Mouse (Mus musculus) neutrophil, adult 5-6 weeks (primary cell): ENCODE measurements around the gene Aunip. TPM values are rescaled to one million over a fixed set of nuclear protein-coding genes. Genes with fewer than 3 reads are reported as not detected.

Experiments
- ATAC-seq: fragments of 151-379, 151-347 bp; 2 replicates; pipeline ENCODE4 v1.8.0; 2017; ENCODE audit warnings: mild to moderate bottlenecking, moderate TSS enrichment; ENCODE audit not compliant: insufficient number of reproducible peaks, poor library complexity, low FRiP score, severe bottlenecking; ENCODE audit errors: extremely low read depth
- total RNA-seq: library from RNA; stranded (forward); fragments of 200-1000 nt; gene quantifications from 2 replicates; pipeline ENCODE4 v1.2.3, GENCODE M21; 2017

Aunip gene
- total RNA-seq, 1 experiment from 2014 or later = not detected

DNA sequence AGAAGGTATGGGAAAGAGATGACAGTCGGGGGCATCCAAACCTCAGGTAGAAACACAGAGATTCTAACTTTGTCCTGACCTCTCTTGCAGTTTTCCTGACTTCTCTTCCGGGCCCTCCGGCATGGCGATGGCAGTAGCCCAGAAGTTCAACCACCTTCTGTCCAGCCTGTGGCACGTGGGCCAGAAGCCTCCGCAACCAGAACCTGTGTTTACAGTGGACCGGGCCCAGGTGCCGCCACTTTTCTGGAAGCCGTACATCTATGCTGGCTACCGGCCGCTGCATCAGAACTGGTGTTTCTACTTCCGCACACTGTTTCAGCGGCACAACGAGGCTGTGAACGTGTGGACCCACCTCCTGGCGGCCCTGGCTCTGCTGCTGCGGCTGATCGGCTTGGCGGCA is 4.1 kb upstream of the Aunip start:
- no peak for ATAC-seq

DNA sequence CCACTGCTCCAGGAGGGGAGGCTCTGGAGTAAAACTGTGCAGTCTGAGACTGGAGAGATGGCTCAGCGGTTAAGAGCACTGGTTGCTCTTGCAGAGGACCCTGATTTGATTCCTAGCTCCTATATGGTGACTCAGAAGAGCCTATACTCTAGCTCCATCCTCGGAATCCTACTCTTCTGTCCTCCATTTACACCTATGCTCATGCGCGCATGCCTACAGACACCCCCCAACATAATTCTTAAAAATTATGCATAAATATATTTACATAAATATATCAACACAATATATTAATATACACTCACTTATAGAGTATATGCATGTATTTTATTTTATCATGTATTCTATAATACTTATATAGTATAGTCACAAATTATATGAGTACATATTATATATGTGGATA is 403 bp upstream of the Aunip start:
- ATAC-seq = no peak

DNA sequence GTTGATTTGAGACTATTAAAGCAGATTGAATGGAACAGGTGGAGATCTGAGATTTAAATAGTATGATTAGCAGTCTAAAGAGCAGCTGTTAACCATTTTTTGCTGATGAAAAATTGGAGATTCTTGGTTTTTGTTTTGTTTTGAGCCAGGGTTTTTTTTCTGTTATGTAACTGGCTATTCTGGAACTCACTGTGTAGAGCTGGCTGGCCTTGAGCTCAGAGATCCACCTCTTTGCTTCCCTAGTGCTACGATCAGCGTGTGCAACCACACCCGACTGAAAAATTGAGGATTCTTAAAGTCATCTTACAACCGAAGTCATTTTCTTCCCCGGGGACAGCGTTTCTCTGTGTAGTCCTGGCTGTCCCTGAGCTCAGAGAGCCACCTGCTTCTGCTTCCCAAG is 931 bp downstream of the Aunip start:
- no peak for ATAC-seq

DNA sequence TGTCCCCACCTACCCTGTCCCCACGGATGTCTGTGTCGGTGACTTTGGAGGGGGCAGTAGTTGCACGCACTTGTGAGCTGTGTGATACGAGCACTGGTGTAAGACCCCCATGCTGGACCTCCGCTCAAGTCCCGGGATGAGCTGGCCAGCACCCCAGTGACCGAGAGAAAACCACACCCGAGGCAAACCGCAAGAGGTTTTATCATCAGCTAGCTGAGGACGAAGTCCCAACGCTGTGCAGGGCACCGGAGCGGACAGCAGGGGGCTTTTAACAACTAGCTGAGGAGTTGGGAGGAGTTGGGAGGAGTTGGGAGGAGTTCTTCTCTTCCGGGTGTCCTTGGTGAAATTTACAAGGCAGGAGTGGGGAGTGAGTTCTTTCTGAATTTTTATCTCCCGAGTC is 2.0 kb downstream of the Aunip start:
- ATAC-seq = no peak

DNA sequence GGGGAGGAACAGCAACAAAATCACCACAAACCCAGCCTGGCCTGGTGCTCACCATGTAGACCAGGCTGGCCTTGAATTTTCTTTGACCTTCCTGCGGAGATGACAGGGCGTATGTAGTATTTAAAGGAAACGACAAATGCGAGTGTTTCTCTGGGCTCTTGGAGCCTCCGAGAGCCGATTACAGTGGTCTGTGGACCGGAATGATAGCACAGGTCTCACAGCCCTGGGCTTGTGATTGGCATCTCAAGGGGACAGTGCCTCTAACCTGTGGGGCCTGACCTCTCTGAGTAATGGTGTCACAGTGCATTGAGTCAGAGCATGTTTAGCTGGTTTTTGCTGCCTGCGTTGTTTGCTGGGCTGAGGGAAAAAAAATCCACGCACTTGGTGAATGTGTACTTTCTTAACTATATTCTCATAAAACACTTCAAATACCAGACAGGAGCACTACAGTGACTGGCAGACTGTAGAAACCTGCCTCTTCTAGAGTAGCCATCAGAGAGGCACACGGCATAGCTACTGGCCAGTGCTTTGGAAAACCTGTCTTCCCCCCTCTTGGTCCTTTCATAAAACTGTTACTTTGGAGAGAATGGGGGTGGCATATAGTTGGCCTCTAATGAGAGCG is 3.6 kb downstream of the Aunip start:
- no peak for ATAC-seq

DNA sequence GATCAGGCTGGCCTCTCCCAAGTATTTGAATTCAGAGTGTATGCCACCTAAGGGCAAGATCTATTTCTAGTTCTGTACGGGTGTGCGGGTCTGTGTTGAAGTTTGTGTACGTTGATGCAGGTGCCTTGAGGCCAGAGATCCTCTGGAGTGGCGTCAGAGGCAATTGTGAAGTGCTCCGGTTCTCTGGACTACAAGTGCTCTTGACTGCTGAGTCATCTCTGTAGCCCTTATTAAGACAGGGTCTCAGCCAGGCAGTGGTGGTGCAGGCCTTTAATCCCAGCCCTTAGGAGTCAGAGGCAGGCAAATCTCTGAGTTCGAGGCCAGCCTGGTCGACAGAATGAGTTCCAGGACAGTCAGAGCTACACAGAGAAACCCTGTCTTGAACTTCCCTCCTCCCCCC is 4.8 kb downstream of the Aunip start:
- no peak for ATAC-seq

DNA sequence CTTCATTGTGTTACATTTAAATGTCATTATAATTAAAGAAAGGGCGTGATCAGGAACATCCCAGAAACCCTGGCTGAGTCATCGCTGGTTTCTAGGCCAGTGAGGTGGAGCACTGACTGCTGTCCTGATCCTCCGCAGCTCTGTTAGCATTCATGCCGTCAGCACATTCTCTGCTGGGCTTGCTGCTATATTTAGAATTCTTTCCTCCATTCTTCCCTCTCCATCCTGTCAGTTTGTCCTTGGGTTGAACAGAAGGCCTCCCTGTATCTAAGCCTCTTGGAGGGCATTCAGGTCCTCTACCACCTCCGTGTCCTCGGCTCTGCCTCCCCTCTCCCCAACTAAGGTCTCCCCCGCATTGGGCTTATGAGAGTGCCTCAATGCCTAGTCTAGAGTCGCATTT is 6.2 kb downstream of the Aunip start:
- ATAC-seq = no peak

DNA sequence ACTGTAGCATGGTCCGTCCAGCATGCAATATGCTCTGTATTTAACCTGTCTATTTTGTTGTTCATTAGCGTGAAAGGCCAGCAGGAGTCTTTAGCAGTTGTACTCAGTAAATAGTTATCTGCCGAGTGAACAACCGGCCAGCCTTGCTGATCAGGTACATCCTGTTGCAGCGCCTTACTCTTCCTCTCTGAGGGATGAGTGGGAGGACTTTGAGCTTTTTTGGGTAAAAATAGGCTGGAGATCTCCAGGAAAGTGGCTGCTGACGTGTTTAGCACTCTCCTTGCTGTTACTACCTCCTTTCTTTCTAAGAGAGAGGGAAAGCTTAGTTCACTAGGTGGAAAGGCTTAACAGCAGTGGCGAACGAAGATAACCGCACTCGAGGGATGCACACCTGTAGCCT is 6.9 kb downstream of the Aunip start:
- ATAC-seq = no peak

DNA sequence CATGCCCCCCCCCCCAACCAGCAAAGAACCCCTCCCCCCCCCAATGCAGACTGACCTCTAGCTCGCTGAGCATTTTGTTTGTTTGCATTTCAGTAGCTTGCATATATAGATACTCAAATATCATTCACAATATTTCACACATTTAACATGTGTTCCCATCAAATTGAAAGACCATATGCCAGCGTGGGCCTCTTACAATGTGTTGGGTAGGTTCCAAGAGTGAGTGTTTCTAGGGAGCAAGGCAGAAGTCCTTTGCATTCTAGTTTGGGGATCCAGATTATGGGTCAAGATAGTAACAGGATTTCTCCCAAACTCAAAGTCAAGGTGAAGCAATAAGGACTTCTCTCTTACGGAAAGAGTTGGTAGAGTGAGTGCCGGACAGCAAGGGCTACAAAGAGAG is 7.7 kb downstream of the Aunip start:
- ATAC-seq = no peak

DNA sequence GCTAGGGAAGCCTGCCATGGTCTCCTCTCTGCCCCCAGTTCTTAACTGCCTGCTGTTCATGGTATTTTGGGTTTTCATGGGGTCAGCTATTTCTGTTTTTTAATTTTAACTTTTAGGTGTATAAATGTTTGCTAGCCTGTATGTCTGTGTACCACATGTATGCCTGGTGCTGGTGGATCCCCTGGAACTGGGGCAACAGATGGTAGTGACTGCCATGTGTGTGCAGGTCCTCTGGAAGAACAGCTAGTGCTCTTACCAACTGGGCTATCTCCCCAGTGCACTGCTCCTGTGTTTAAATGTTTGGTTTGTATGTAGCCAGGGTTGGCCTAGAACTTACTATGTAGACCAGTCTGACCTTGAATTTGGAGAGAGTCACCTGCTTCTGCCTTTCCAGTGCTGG is 8.5 kb downstream of the Aunip start:
- ATAC-seq = no peak

DNA sequence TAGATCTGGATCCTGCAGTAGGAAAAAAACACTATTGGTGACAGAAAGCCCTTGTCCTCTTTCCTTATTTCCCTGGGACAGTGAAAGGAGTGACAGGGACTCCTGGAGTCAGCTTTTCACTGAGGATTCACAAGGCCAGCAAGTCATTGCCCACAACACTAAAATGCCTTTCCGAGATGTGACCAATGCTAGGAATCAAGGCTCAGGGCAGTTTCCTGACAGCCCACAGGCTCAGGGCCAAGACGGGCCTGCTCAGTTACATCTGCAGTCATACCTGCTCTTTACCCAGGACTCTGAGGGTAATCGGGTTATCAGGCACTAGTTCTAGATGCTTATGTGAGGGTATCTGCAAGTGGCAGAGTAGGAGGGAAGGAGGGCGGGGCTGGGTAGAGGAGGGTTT is 12.6 kb downstream of the Aunip start:
- ATAC-seq = no peak

DNA sequence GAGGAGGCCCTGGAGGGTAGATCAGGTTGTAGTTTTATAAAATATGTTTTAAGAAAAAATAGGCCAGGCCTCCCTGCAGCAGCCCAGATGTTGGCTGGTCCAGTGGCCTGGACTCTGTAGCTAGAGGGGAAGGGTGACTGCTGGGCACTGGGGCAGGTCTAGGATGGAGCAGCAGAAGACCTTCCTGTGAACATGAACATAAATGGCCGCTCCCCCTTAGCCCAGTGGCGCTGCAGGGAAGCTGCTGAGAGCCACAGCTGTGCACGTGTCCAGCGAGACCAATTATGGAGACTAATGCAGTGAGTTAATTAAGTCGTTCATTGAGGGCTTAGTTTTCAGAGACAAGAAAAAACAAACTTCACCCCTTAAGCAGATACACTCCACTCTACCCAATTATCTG is 15.0 kb downstream of the Aunip start:
- ATAC-seq = no peak

DNA sequence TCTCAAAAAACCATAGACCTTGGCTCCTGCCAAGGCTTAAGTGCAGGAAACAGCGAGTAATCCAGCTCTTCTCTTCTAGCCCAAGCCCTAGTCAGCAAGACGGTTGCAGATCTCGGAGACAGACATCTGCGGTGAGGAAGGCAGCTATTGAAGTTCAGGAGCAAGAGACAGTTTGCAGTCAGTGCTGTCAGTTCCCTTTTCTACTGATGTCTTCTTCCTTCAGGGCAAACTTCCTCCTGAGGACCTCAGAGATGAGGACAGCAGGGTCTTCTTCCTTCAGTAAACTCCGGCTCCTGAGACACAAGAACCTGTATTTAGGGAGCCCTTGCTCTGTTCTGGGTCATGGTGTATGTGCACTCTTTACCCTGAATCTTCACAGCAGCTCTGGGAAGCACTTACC is 15.4 kb downstream of the Aunip start:
- no peak for ATAC-seq

DNA sequence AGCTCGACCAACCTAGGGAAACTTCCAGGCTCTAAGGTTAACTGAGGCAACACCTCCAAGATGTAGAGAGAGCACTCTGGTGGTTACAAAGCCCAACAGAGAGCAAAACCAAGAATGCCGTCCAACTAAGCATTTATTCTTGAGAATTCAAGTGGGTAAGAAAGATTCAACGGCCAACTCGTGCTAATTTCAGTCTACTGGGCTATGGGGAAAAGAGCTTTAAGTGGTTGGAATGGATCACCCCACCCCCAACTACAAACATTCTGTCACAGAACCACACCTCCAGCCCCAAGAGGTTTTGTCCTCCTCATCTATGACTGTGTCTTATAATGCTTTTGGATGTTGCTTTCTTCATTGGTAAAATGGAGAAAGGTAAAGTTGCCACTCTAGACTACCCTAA is 22.1 kb downstream of the Aunip start:
- ATAC-seq = no peak

DNA sequence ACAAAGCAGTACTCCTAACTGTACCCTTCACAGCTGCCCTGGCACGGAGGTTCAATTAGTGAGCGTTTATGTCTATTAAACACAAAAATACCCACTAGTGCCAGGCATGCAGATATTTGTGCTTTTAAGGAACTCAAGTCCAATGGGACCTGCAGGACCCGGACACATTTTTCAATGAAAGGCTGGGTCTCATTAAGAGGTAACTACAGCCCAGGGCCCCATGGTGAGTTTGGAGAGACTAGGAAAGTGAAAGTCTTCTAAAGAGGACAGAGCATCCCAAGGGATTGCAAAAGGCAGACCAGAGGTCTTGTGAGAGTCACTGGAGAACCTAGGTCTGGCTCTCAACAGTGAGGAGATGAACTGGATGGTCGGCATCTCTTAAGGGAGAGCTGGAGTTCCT is 22.6 kb downstream of the Aunip start:
- ATAC-seq = no peak

DNA sequence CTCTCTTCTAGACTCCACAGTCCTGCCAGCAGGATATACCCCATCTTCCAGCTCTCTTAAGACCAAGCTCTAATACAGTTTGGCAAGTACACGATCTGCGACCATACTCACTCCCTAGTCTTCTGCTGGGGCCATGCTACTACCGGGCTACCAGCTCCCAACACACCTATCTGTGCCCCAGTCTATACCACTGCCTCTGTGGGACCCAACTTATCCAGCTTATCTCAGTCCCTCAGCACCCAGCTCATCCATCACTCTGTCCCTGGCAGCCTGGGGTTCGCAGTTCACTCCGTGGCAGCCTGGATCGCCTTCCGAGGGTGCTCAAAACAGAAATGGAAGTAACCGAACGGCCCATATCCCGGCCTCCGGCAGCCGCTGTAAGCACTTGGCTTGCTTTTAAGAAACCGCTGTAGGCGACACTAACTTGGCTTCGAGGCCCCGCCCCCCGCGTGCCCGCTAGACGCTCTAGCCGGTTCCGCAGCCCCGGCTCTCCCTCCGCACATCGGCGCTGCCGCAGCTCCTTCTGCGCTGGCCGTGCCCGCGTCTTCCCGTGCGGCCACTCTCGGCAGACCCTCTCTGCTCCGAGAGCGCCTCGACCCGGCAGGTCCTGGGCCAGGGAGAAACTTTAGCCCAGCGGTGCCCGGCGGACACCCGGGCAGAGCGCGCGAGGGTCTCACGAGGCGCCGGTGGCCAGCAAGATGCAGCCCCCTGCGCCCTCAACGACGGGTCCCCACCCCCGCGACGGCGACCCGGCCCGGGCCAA is 23.5 kb downstream of the Aunip start:
- ATAC-seq = peak; percentile 35; the same call in 1 of the 2 replicates

DNA sequence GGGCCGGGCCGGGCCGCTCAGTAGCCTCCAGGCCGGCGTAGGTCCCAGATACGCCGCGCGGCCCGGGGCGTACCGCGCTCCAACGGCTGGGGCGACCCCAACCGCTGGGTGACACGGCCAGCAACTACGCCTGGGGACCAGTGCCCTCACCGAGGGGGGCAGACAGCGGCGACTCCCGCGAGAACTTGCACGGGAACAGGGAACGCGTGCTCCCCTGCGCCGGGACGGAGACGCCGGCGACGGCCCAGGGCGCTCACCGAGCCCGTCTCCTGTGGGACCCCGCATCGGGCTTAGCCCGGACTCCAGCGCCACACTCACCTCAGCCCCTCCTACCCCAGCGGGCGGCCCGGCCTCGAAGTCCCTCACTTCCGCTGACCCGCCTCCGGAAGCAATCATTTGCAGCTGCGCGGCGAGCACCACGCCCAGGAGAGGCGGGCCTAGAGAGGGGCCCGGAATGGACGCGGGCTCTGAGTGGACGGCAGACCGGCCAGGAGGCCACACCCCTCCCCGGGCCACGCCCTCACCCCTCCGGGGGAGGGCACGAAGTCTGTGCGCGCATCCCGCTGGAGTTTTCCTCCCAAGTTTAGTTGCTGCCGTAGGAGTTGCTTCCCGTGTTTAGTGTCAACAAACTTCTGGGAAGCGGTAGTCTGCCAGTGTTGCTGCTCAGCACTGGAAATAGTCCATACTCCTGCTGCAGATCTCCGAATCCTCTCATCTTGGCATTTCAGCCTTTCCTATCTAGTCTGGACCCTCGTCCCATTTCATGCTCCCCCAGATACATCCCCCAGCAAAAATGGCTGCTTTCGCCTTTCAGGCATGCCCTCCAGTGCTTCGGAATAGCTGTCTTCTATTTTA is 24.4 kb downstream of the Aunip start, which contains the start of gene Mtfr1l:
Gene Mtfr1l, minus strand, starts transcription at position 456 of the 855 bp plus-strand sequence.
- ATAC-seq = peak; percentile 93

DNA sequence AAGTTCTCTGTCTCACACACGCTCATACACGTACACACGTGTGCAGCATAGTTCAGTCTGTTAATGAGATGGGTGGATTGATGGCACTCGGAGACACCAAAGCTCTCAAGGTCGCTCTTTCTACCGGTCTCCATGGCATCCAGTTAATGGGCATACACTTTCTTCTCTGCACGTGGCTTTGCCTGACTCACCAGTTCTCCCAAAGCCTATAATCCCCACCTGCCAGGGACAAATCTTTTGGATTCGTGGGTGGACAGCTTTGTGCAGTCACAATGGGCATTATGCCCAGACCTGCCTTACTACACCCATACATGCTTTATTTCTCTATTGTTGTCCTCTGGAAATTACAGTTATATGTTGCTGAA is 25.0 kb downstream of the Aunip start:
- no peak for ATAC-seq

DNA sequence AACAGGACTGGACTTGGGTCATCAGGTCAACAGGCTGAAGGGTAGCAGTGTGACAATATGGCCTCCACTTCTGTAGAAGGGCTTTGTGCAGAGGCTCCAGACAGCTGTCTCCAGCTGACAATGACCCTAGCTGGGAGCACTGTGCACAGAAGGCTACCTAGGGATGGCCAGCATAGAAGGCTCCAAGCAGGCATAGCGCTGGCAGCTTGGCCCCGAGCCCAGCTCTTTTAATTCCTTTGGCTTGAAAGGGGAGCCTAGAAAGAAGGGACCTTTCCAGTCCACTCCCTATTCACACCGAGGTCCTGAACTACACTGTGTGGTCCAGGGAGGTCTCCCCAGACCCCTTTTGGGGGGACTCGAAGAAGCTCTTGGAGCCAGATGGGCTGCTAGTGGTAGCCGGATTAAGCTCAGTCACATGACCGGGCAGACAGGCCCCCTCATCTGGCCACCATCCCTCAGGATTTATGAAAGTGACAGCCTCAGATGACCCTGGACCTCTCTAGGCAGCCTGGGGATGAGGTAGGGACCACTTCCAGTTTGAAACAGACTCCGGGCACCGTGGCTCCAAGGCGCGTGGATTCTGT is 28.3 kb downstream of the Aunip start:
- no peak for ATAC-seq

DNA sequence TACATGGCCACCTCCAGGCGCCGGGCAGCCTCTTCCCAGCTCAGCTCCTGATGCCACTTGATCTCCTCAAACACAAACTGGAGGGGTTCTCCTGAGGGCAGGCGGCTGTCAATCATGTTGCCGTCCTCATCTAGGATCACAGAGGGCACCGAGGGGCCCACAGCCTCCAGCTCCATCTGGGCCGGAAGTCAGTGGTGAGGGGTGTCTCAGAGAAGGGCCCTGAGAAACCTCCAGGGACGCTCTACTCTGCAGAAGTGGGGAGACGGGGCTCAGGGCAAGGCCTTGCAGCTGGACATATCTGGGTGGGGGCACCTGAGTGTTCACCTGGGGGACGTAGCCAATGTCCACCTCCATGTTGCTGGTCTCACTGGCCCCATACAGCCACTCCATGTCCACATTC is 31.9 kb downstream of the Aunip start:
- no peak for ATAC-seq
